ENCODE assay signal across 8 mouse cellular contexts in genomic region chr15:81584913-81585745, GRCm38 (mm10). TPM values are rescaled to one million over a fixed set of nuclear protein-coding genes. Genes with fewer than 3 reads are reported as not detected.
DNase-seq lines count a peak whose midpoint lies in the region; ATAC-seq lines count a peak whose summit lies in the region.

Gene Ep300, plus strand, starts transcription at chr15:81585351.

- no peaks in the 10 kb centered on the region for H3K9me3 ChIP-seq in hindbrain, embryonic 12.5 days (replicated peaks)

- H3K4me1 ChIP-seq in hindbrain, embryonic 12.5 days, result peaks cover 23% of the 10 kb centered on the region

- peak; percentile 99 for DNase-seq in NIH3T3 (ENCODE audit: low read depth)
- DNase-seq in cerebellum, postnatal 10 days, result peak; percentile 99
- DNase-seq in frontal cortex, postnatal 10 days (ENCODE audit: low spot score in 2 of 2), result peak; percentile 95 to 96
- DNase-seq in layer of hippocampus, postnatal 14 days (ENCODE audit: low spot score in 2 of 2), result peak; percentile 92 to 97
- DNase-seq in lung, postnatal 14 days, result peak; percentile 96
- peak; percentile 90 for DNase-seq in retina, adult 2 months (ENCODE audit: low read depth, low spot score)
- peak; percentile 95 to 98 for DNase-seq in thymus, postnatal 36 days

- ATAC-seq in hindbrain, embryonic 12.5 days (ENCODE audit: low FRiP score), result peak; percentile 95

- WGBS in hindbrain, embryonic 12.5 days, result under 1% methylated on average over 54 of the region's 68 CpGs

- peaks cover 2% of the 10 kb centered on the region; the same call in 1 of the 2 replicates for H3K36me3 ChIP-seq in hindbrain, embryonic 12.5 days

- peak within 1 kb of the TSS; percentile 98 for H3K9ac ChIP-seq in hindbrain, embryonic 12.5 days

- peak within 1 kb of the TSS; percentile 100 for H3K27ac ChIP-seq in hindbrain, embryonic 12.5 days

- peak within 1 kb of the TSS; percentile 93 for H3K4me2 ChIP-seq in hindbrain, embryonic 12.5 days (replicated peaks)

- H3K27me3 ChIP-seq in hindbrain, embryonic 12.5 days, result no peaks in the 10 kb centered on the region

- H3K4me3 ChIP-seq in hindbrain, embryonic 12.5 days, result peak within 1 kb of the TSS; percentile 88

RNA-seq across cellular contexts. Expression of gene Ep300, which starts in this region (rescaled TPM):
- polyA plus RNA-seq in hindbrain, embryonic 12.5 days (2016; fragmentation: Nextera tagmentation; extraction: Ambion mirVana), result 30.4 and 33.8 TPM in 2 replicates
- 10 to 100 TPM; 58.7 to 62.8 TPM for total RNA-seq in layer of hippocampus, postnatal 14 days (2021)

Comparison
In these comparisons a context has a peak if more than half of its experiments do, and no peak if none do; other contexts are left out.
1. Peak in every context shown above with its lines: DNase-seq, ATAC-seq, H3K4me3 ChIP-seq and H3K27ac ChIP-seq.